Comparison of ENCODE assay signal across 14 mouse cellular contexts in the genomic region with DNA sequence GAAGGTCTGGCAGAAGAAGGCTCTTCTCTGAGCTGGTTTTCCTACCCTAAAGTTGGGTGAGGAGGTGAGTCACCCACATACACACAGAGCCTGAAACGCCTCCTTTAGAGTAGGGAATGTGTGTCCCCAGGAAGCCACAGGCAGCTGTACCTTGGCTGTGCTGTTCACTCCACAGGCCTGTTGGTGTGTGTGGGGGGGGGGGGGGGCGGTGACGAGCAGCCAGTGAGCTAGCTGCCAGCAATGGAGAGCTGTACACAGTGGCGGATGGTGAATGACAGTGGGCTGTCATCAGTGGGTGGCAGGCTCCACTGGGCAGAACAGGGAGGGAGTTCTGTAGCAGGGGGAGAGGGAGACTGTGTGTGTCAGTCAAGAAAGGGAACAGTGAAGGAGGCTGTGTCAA. TPM values are rescaled to one million over a fixed set of nuclear protein-coding genes. Genes with fewer than 3 reads are reported as not detected.
A peak's percentile ranks its signal among the peaks of the same experiment; 100 is the strongest.
DNase-seq lines count a peak whose midpoint lies in the region; ATAC-seq and TF ChIP-seq lines count a peak whose summit lies in the region.
"Had no signal": no experiment of that assay in that cellular context is flagged by ENCODE, and none has a peak within 500 bp of the region (broad histone marks: within the 10 kb centered on the region; RNA-seq: fewer than 3 reads in every experiment).

No protein-coding gene starts in this region.

- no peak for DNase-seq in heart, adult 11 months
- DNase-seq in midbrain, embryonic 10.5 days (ENCODE audit: low spot score) = no peak
- DNase-seq in brain, embryonic 14.5 days (ENCODE audit: low read depth) = peak; percentile 36
- peak; percentile 60 to 67 for DNase-seq in left cerebral cortex, postnatal 36 days (ENCODE audit: low spot score in 2 of 2)
- DNase-seq in gastrocnemius, postnatal 25 days = no peak
- no peak for DNase-seq in urinary bladder, adult 2 months (ENCODE audit: low spot score)
- DNase-seq: adrenal gland, postnatal 25 days; cerebellum, adult 9-10 months; kidney, adult 18-20 months; liver, postnatal 0 days had no signal

- no peaks in the 10 kb centered on the region for H3K27me3 ChIP-seq in heart, embryonic 15.5 days
- H3K27me3 ChIP-seq in midbrain, embryonic 15.5 days (replicated peaks) = no peaks in the 10 kb centered on the region
- H3K27me3 ChIP-seq in midbrain, embryonic 10.5 days (ENCODE audit: low read depth, poor library complexity, severe bottlenecking) = no peaks in the 10 kb centered on the region

- no peaks in the 10 kb centered on the region for H3K9me3 ChIP-seq in heart, embryonic 15.5 days (replicated peaks)
- H3K9me3 ChIP-seq in midbrain, embryonic 15.5 days = no peaks in the 10 kb centered on the region
- H3K9me3 ChIP-seq in midbrain, embryonic 10.5 days (replicated peaks) = no peaks in the 10 kb centered on the region

- intact Hi-C loops in left cerebral cortex, postnatal 36 days (cut with DNase I) = no loop called here

- peaks cover 7% of the 10 kb centered on the region for H3K4me1 ChIP-seq in heart, embryonic 15.5 days (replicated peaks)
- H3K4me1 ChIP-seq in midbrain, embryonic 15.5 days = no peaks in the 10 kb centered on the region
- H3K4me1 ChIP-seq in midbrain, embryonic 10.5 days = no peaks in the 10 kb centered on the region

- TF ChIP-seq CTCF in brain, embryonic 14.5 days (IDR thresholded peaks at IDR 0.05; ENCODE audit: borderline replicate concordance, extremely low read depth, insufficient read depth, insufficient read length) = no peak

- WGBS in heart, embryonic 15.5 days = 57% methylated on average over 4 of the region's 4 CpGs
- 63% methylated on average over 4 of the region's 4 CpGs for WGBS in midbrain, embryonic 15.5 days
- WGBS in midbrain, embryonic 10.5 days = 77% methylated on average over 4 of the region's 4 CpGs

- no peak overlapping the region for H3K27ac ChIP-seq in heart, embryonic 15.5 days
- H3K27ac ChIP-seq in midbrain, embryonic 15.5 days = no peak overlapping the region
- no peak overlapping the region for H3K27ac ChIP-seq in midbrain, embryonic 10.5 days (replicated peaks)

- no peak for TF ChIP-seq POLR2A in brain, embryonic 14.5 days (IDR thresholded peaks at IDR 0.05; ENCODE audit: borderline replicate concordance, extremely low read depth, insufficient read depth, insufficient read length, poor library complexity, severe bottlenecking)

- ATAC-seq in heart, embryonic 15.5 days (replicated peaks; ENCODE audit: insufficient number of reproducible peaks, insufficient read depth, low FRiP score, low read depth) = 0 out of 2 replicates have a peak, but pooled peaks have one; percentile 15
- peak; percentile 63 for ATAC-seq in midbrain, embryonic 15.5 days (replicated peaks)
- ATAC-seq: CD4-positive, CD25-positive, alpha-beta regulatory T cell, adult 4 months; liver, postnatal 0 days had no signal

- no peak overlapping the region for H3K4me2 ChIP-seq in heart, embryonic 15.5 days
- H3K4me2 ChIP-seq in midbrain, embryonic 15.5 days = no peak overlapping the region

- H3K9ac ChIP-seq in heart, embryonic 15.5 days = no peak overlapping the region
- H3K9ac ChIP-seq in midbrain, embryonic 15.5 days = no peak overlapping the region
- H3K9ac ChIP-seq: liver, postnatal 0 days had no signal

- H3K4me3 ChIP-seq in heart, embryonic 15.5 days = no peak overlapping the region
- no peak overlapping the region for H3K4me3 ChIP-seq in midbrain, embryonic 15.5 days
- H3K4me3 ChIP-seq in midbrain, embryonic 10.5 days = no peak overlapping the region

- H3K36me3 ChIP-seq in heart, embryonic 15.5 days = no peaks in the 10 kb centered on the region
- no peaks in the 10 kb centered on the region for H3K36me3 ChIP-seq in midbrain, embryonic 15.5 days (replicated peaks)
- no peaks in the 10 kb centered on the region for H3K36me3 ChIP-seq in midbrain, embryonic 10.5 days

RNA-seq across cellular contexts. Expression of a gene that starts 11.7 kb away (rescaled TPM):
- 9.9 and 11.2 TPM in 2 replicates for polyA plus RNA-seq in heart, embryonic 15.5 days (2015; fragmentation: Nextera tagmentation; extraction: Ambion mirVana)
- 23.9 and 28.4 TPM in 2 replicates for polyA plus RNA-seq in midbrain, embryonic 15.5 days (2015; fragmentation: Nextera tagmentation; extraction: Ambion mirVana)
- 11.8 and 12.7 TPM in 2 replicates for polyA plus RNA-seq in midbrain, embryonic 10.5 days (2016; fragmentation: Nextera tagmentation; extraction: Ambion mirVana)
- polyA plus RNA-seq in brain, embryonic 14.5 days (2012; rRNA removed) = 17.7 and 18.0 TPM in 2 replicates
- 10 to 100 TPM; 31.1 to 38.6 TPM for total RNA-seq in left cerebral cortex, postnatal 36 days (2021)
- 1 to 10 TPM; 2.0 to 3.5 TPM for total RNA-seq in gastrocnemius, postnatal 25 days (2021)
- 10.8 and 12.5 TPM in 2 replicates for polyA plus RNA-seq in urinary bladder, adult 2 months (2012; rRNA removed)

RNA-seq across cellular contexts. Expression of a gene that starts 21.0 kb away (rescaled TPM):
- polyA plus RNA-seq in heart, embryonic 15.5 days (2015; fragmentation: Nextera tagmentation; extraction: Ambion mirVana) = 194 and 219 TPM in 2 replicates
- 0.81 and 1.1 TPM in 2 replicates for polyA plus RNA-seq in midbrain, embryonic 15.5 days (2015; fragmentation: Nextera tagmentation; extraction: Ambion mirVana)
- 0.53 and 0.83 TPM in 2 replicates for polyA plus RNA-seq in midbrain, embryonic 10.5 days (2016; fragmentation: Nextera tagmentation; extraction: Ambion mirVana)
- polyA plus RNA-seq in brain, embryonic 14.5 days (2012; rRNA removed) = 1.2 and 1.3 TPM in 2 replicates
- total RNA-seq in left cerebral cortex, postnatal 36 days (2021) = 1 to 10 TPM; 2.8 to 4.0 TPM
- 100 to 1,000 TPM; 196 to 518 TPM for total RNA-seq in gastrocnemius, postnatal 25 days (2021)
- 46.8 and 55.6 TPM in 2 replicates for polyA plus RNA-seq in urinary bladder, adult 2 months (2012; rRNA removed)
- total RNA-seq: neutrophil, adult 5-6 weeks had no signal

RNA-seq across cellular contexts. Expression of a gene that starts 30.8 kb away (rescaled TPM):
- polyA plus RNA-seq in heart, embryonic 15.5 days (2015; fragmentation: Nextera tagmentation; extraction: Ambion mirVana) = 0.19 and 0.42 TPM in 2 replicates
- polyA plus RNA-seq in midbrain, embryonic 15.5 days (2015; fragmentation: Nextera tagmentation; extraction: Ambion mirVana) = 1.8 and 2.0 TPM in 2 replicates
- 0.47 and 0.89 TPM in 2 replicates for polyA plus RNA-seq in midbrain, embryonic 10.5 days (2016; fragmentation: Nextera tagmentation; extraction: Ambion mirVana)
- polyA plus RNA-seq in brain, embryonic 14.5 days (2012; rRNA removed) = 2.1 and 3.6 TPM in 2 replicates
- total RNA-seq in left cerebral cortex, postnatal 36 days (2021) = 1 to 10 TPM; 2.1 to 2.8 TPM
- under 1 TPM; 0.46 to 0.74 TPM for total RNA-seq in gastrocnemius, postnatal 25 days (2021)
- 0.49 and 0.59 TPM in 2 replicates for polyA plus RNA-seq in urinary bladder, adult 2 months (2012; rRNA removed)
- polyA plus RNA-seq: liver, postnatal 0 days had no signal

RNA-seq across cellular contexts. Expression of a gene that starts 48.9 kb away (rescaled TPM):
- polyA plus RNA-seq in heart, embryonic 15.5 days (2015; fragmentation: Nextera tagmentation; extraction: Ambion mirVana) = 56.9 and 79.8 TPM in 2 replicates
- polyA plus RNA-seq in midbrain, embryonic 15.5 days (2015; fragmentation: Nextera tagmentation; extraction: Ambion mirVana) = 138 and 139 TPM in 2 replicates
- 100 and 101 TPM in 2 replicates for polyA plus RNA-seq in midbrain, embryonic 10.5 days (2016; fragmentation: Nextera tagmentation; extraction: Ambion mirVana)
- 65.2 and 82.8 TPM in 2 replicates for polyA plus RNA-seq in brain, embryonic 14.5 days (2012; rRNA removed)
- total RNA-seq in left cerebral cortex, postnatal 36 days (2021) = 100 to 1,000 TPM; 209 to 229 TPM
- total RNA-seq in gastrocnemius, postnatal 25 days (2021) = 10 to 100 TPM; 54.4 to 59.7 TPM
- polyA plus RNA-seq in urinary bladder, adult 2 months (2012; rRNA removed) = 59.5 and 69.6 TPM in 2 replicates

RNA-seq across cellular contexts. Expression of a gene that starts 57.2 kb away (rescaled TPM):
- polyA plus RNA-seq in heart, embryonic 15.5 days (2015; fragmentation: Nextera tagmentation; extraction: Ambion mirVana) = 38.0 and 54.9 TPM in 2 replicates
- polyA plus RNA-seq in midbrain, embryonic 15.5 days (2015; fragmentation: Nextera tagmentation; extraction: Ambion mirVana) = 15.1 and 15.4 TPM in 2 replicates
- 0.75 and 1.4 TPM in 2 replicates for polyA plus RNA-seq in midbrain, embryonic 10.5 days (2016; fragmentation: Nextera tagmentation; extraction: Ambion mirVana)
- polyA plus RNA-seq in brain, embryonic 14.5 days (2012; rRNA removed) = 10.6 and 11.2 TPM in 2 replicates
- total RNA-seq in left cerebral cortex, postnatal 36 days (2021) = 10 to 100 TPM; 59.2 to 69.4 TPM
- 10 to 100 TPM; 62.8 to 80.9 TPM for total RNA-seq in gastrocnemius, postnatal 25 days (2021)
- polyA plus RNA-seq in urinary bladder, adult 2 months (2012; rRNA removed) = 201 and 267 TPM in 2 replicates

Comparison
In these comparisons a context has a peak if more than half of its experiments do, and no peak if none do; other contexts are left out.
1. DNase-seq: peak in brain, embryonic 14.5 days (single experiment) and left cerebral cortex, postnatal 36 days (2 of 2); none in heart, adult 11 months (single experiment), midbrain, embryonic 10.5 days (single experiment), gastrocnemius, postnatal 25 days (single experiment) and urinary bladder, adult 2 months (single experiment).
2. RNA of a gene that starts 21.0 kb away (polyA plus RNA-seq): 194 to 219 TPM in heart, embryonic 15.5 days and 46.8 to 55.6 TPM in urinary bladder, adult 2 months; 1.2 to 1.3 TPM in brain, embryonic 14.5 days, 0.81 to 1.1 TPM in midbrain, embryonic 15.5 days and 0.53 to 0.83 TPM in midbrain, embryonic 10.5 days; every median in the first group is over 10 times any median in the second.